Mouse (Mus musculus) spleen, postnatal 4 days (tissue): ENCODE measurements around the gene Morn5.

Experiments
- DNase-seq, 2 experiments: peaks; one replicate each; pipeline ENCODE4 v3.0.0; 2022; ENCODE audit warnings: low spot score in 2 of 2

Gene Morn5

GRCm38 (mm10) chr2:36067132-36067531, 17.9 kb downstream of the Morn5 start:
- DNase-seq: no peak

- no peak for DNase-seq
These were observed 22.5 kb downstream of the Morn5 start for GRCm38 (mm10) chr2:36071660-36072305.

- DNase-seq: no peak
These were observed 24.5 kb downstream of the Morn5 start for GRCm38 (mm10) chr2:36073781-36074180.

- DNase-seq: no peak
These were observed 26.0 kb downstream of the Morn5 start for GRCm38 (mm10) chr2:36075210-36075609.

- no peak for DNase-seq
These were observed 28.0 kb downstream of the Morn5 start for GRCm38 (mm10) chr2:36077160-36077761.

- DNase-seq: no peak
These were observed 32.2 kb downstream of the Morn5 start for GRCm38 (mm10) chr2:36081446-36081845.

- DNase-seq: no peak
These were observed 33.7 kb downstream of the Morn5 start for GRCm38 (mm10) chr2:36082802-36083580.

GRCm38 (mm10) chr2:36085041-36085440, 35.8 kb downstream of the Morn5 start:
- no peak for DNase-seq

GRCm38 (mm10) chr2:36089190-36089589, 39.9 kb downstream of the Morn5 start:
- DNase-seq: no peak

- peak; percentile 68 to 81 for DNase-seq
These were observed 41.8 kb downstream of the Morn5 start for GRCm38 (mm10) chr2:36090853-36091741.

GRCm38 (mm10) chr2:36092748-36093147, 43.5 kb downstream of the Morn5 start:
- no peak for DNase-seq

- DNase-seq: no peak
These were observed 44.0 kb downstream of the Morn5 start for GRCm38 (mm10) chr2:36093301-36093700.

GRCm38 (mm10) chr2:36093914-36094475, 44.7 kb downstream of the Morn5 start:
- DNase-seq: no peak

- no peak for DNase-seq
These were observed 48.0 kb downstream of the Morn5 start for GRCm38 (mm10) chr2:36097129-36097815.

- DNase-seq: no peak
These were observed 48.8 kb downstream of the Morn5 start for GRCm38 (mm10) chr2:36098021-36098420.

- DNase-seq: no peak
These were observed 50.5 kb downstream of the Morn5 start for GRCm38 (mm10) chr2:36099739-36100138.

GRCm38 (mm10) chr2:36101866-36102558, 52.8 kb downstream of the Morn5 start:
- DNase-seq: no peak

GRCm38 (mm10) chr2:36102559-36102946, 53.3 kb downstream of the Morn5 start:
- no peak for DNase-seq

- DNase-seq: no peak
These were observed 53.9 kb downstream of the Morn5 start for GRCm38 (mm10) chr2:36103069-36103554.
